Mouse (Mus musculus) bone marrow macrophage, adult 2 months (primary cell): ENCODE data around the gene G0s2.
"Not testable (repeated sequence)": the region's sequence is repeated elsewhere in the genome, so short reads cannot be mapped to it uniquely, and the experiment has no call there.

Experiments
- CTCF ChIP-seq: IDR thresholded peaks from 2 replicates; pipeline ENCODE4 v1.5.1; 2012; ENCODE audit warnings: low read depth, mild to moderate bottlenecking, low read length, moderate library complexity
- POLR2A ChIP-seq: IDR thresholded peaks from 2 replicates; pipeline ENCODE4 v1.6.1; 2012; ENCODE audit warnings: mild to moderate bottlenecking, low read depth, low read length, borderline replicate concordance

- TF ChIP-seq POLR2A, CTCF: not testable (repeated sequence)
These were observed 19.1 kb downstream of the G0s2 start for GRCm38 (mm10) chr1:193253895-193254294.
